9 mouse cellular contexts compared by ENCODE assay signal in genomic region chr12:117200117-117200516, GRCm38 (mm10).
DNase-seq lines count a peak whose midpoint lies in the region; ATAC-seq and TF ChIP-seq lines count a peak whose summit lies in the region.
"Had no signal": no experiment of that assay in that cellular context is flagged by ENCODE, and none has a peak within 500 bp of the region (broad histone marks: within the 10 kb centered on the region; RNA-seq: fewer than 3 reads in every experiment).

No protein-coding gene starts in this region.

- no peak for TF ChIP-seq CTCF in kidney, adult 2 months (conservative IDR thresholded peaks at IDR 0.05; ENCODE audit: insufficient read depth, insufficient read length, low read depth, low read length)
- no peak for TF ChIP-seq CTCF in stomach, postnatal 0 days (IDR thresholded peaks at IDR 0.05; ENCODE audit: low read depth)
- no peak for TF ChIP-seq CTCF in thymus, adult 2 months (IDR thresholded peaks at IDR 0.05; ENCODE audit: borderline replicate concordance, control insufficient read depth, extremely low read depth, insufficient read depth, low read length, poor library complexity)

- H3K9ac ChIP-seq in midbrain, embryonic 11.5 days (ENCODE audit: low read length), result no peak overlapping the region
- no peak overlapping the region for H3K9ac ChIP-seq in stomach, postnatal 0 days (ENCODE audit: low read length)

- DNase-seq in adrenal gland, postnatal 36 days, result peak; percentile 84 to 87
- peak; percentile 26 for DNase-seq in embryo, embryonic 9.5 days (ENCODE audit: extremely low spot score)
- peak; percentile 77 for DNase-seq in heart, adult 8-10 months (ENCODE audit: low spot score)
- DNase-seq in kidney, adult 2 months, result peak; percentile 69
- peak; percentile 74 to 89 for DNase-seq in left cerebral cortex, postnatal 25 days (ENCODE audit: low spot score in 2 of 2)
- DNase-seq in midbrain, embryonic 11.5 days (ENCODE audit: low spot score, missing footprints), result peak; percentile 92
- peak; percentile 42 for DNase-seq in stomach, postnatal 0 days (ENCODE audit: low spot score)
- no peak for DNase-seq in thymus, adult 2 months

- no peak overlapping the region for H3K4me3 ChIP-seq in kidney, adult 2 months (ENCODE audit: insufficient read depth, low read depth, low read length)
- H3K4me3 ChIP-seq in midbrain, embryonic 11.5 days (ENCODE audit: low read depth, low read length), result no peak overlapping the region
- H3K4me3 ChIP-seq in stomach, postnatal 0 days (ENCODE audit: low read depth, low read length), result no peak overlapping the region
- no peak overlapping the region for H3K4me3 ChIP-seq in thymus, adult 2 months (ENCODE audit: control insufficient read depth, insufficient read depth, low read length)
- H3K4me3 ChIP-seq: megakaryocyte, embryonic 14.5 days had no signal

- 18% methylated on average over 9 of the region's 9 CpGs for whole genome bisulfite sequencing in kidney, adult 2 months
- WGBS in midbrain, embryonic 11.5 days, result 15% methylated on average over 9 of the region's 9 CpGs
- WGBS in stomach, postnatal 0 days, result 9% methylated on average over 9 of the region's 9 CpGs
- 53% methylated on average over 9 of the region's 9 CpGs for WGBS in thymus, adult 2 months

- H3K9me3 ChIP-seq in midbrain, embryonic 11.5 days (ENCODE audit: control insufficient read depth, low read length), result no peaks in the 10 kb centered on the region
- H3K9me3 ChIP-seq in stomach, postnatal 0 days (ENCODE audit: control insufficient read depth, low read length), result no peaks in the 10 kb centered on the region
- H3K9me3 ChIP-seq: megakaryocyte, embryonic 14.5 days had no signal

- 0 out of 2 replicates have a peak, but pooled peaks have one; percentile 20 for ATAC-seq in midbrain, embryonic 11.5 days (ENCODE audit: low FRiP score)
- peak; percentile 78 for ATAC-seq in stomach, postnatal 0 days (ENCODE audit: low FRiP score, low TSS enrichment)

- no peaks in the 10 kb centered on the region for H3K27me3 ChIP-seq in kidney, adult 2 months (replicated peaks; ENCODE audit: control insufficient read depth, insufficient read depth, low read length)
- H3K27me3 ChIP-seq in midbrain, embryonic 11.5 days (ENCODE audit: control insufficient read depth, insufficient read depth, low read length), result no peaks in the 10 kb centered on the region
- no peaks in the 10 kb centered on the region for H3K27me3 ChIP-seq in stomach, postnatal 0 days (ENCODE audit: control insufficient read depth, insufficient read depth, low read length)
- H3K27me3 ChIP-seq in thymus, adult 2 months (ENCODE audit: control insufficient read depth, insufficient read depth, low read length), result no peaks in the 10 kb centered on the region
- H3K27me3 ChIP-seq: megakaryocyte, embryonic 14.5 days had no signal

- no peak overlapping the region for H3K4me2 ChIP-seq in midbrain, embryonic 11.5 days
- H3K4me2 ChIP-seq in stomach, postnatal 0 days (replicated peaks; ENCODE audit: low read depth), result peak overlapping the region; percentile 11; the same call in 1 of the 2 replicates

- no peak for TF ChIP-seq EP300 in stomach, postnatal 0 days (optimal IDR thresholded peaks at IDR 0.05)

- H3K27ac ChIP-seq in kidney, adult 2 months (ENCODE audit: insufficient read depth, low read depth, low read length), result no peak overlapping the region
- peak overlapping the region; percentile 36 for H3K27ac ChIP-seq in midbrain, embryonic 11.5 days (ENCODE audit: low read depth, low read length)
- H3K27ac ChIP-seq in stomach, postnatal 0 days (replicated peaks), result no peak overlapping the region
- no peak overlapping the region for H3K27ac ChIP-seq in thymus, adult 2 months (ENCODE audit: control insufficient read depth, insufficient read depth, low read length)

- no peaks in the 10 kb centered on the region for H3K36me3 ChIP-seq in kidney, adult 2 months (ENCODE audit: control insufficient read depth, insufficient read depth, low read length)
- no peaks in the 10 kb centered on the region for H3K36me3 ChIP-seq in midbrain, embryonic 11.5 days (ENCODE audit: control insufficient read depth, insufficient read depth, low read length)
- H3K36me3 ChIP-seq in stomach, postnatal 0 days (ENCODE audit: control insufficient read depth, insufficient read depth, low read length), result no peaks in the 10 kb centered on the region
- no peaks in the 10 kb centered on the region for H3K36me3 ChIP-seq in thymus, adult 2 months (ENCODE audit: control insufficient read depth, insufficient read depth, low read length)

- no peak for TF ChIP-seq POLR2A in kidney, adult 2 months (IDR thresholded peaks at IDR 0.05; ENCODE audit: low read depth, low read length)
- TF ChIP-seq POLR2A in thymus, adult 2 months (IDR thresholded peaks at IDR 0.05; ENCODE audit: control insufficient read depth, extremely low read depth, insufficient read depth, low read length, poor library complexity), result no peak

- no peaks in the 10 kb centered on the region for H3K4me1 ChIP-seq in kidney, adult 2 months (ENCODE audit: control insufficient read depth, insufficient read depth, low read length)
- H3K4me1 ChIP-seq in midbrain, embryonic 11.5 days (ENCODE audit: control insufficient read depth, insufficient read depth, low read length), result peaks cover 80% of the 10 kb centered on the region
- H3K4me1 ChIP-seq in stomach, postnatal 0 days (replicated peaks; ENCODE audit: control insufficient read depth, insufficient read depth), result no peaks in the 10 kb centered on the region
- no peaks in the 10 kb centered on the region for H3K4me1 ChIP-seq in thymus, adult 2 months (replicated peaks; ENCODE audit: control insufficient read depth, insufficient read depth, low read length)
- H3K4me1 ChIP-seq: megakaryocyte, embryonic 14.5 days had no signal

- intact Hi-C loops in left cerebral cortex, postnatal 25 days (cut with DNase I), result no loop called here
